Mouse (Mus musculus) forelimb bud, embryonic 11.5 days (tissue): Measurements from ENCODE around the gene Ppp1r1b.
A peak's percentile ranks its signal among the peaks of the same experiment; 100 is the strongest.

Experiments
- DNase-seq: peaks from one replicate; pipeline ENCODE4 v3.0.0-alpha.2; 2012; ENCODE audit warnings: low read depth, low spot score

Gene Ppp1r1b

GRCm38 (mm10) chr11:98328371-98329069 is 19.7 kb upstream of the Ppp1r1b start:
- no peak for DNase-seq

- DNase-seq = no peak
These were observed 18.9 kb upstream of the Ppp1r1b start, which contains the start of gene Neurod2 for GRCm38 (mm10) chr11:98329081-98329959. Gene Neurod2 (minus strand): TSS chr11:98329648.

- DNase-seq = no peak
These were observed 18.1 kb upstream of the Ppp1r1b start for GRCm38 (mm10) chr11:98329960-98330744.

- no peak for DNase-seq
These were observed 17.4 kb upstream of the Ppp1r1b start for GRCm38 (mm10) chr11:98330745-98331204.

- no peak for DNase-seq
These were observed 16.8 kb upstream of the Ppp1r1b start for GRCm38 (mm10) chr11:98331401-98331800.

- DNase-seq = no peak
These were observed 16.0 kb upstream of the Ppp1r1b start for GRCm38 (mm10) chr11:98332186-98332585.

GRCm38 (mm10) chr11:98332841-98333240 is 15.4 kb upstream of the Ppp1r1b start:
- DNase-seq = no peak

- DNase-seq = no peak
These were observed 14.9 kb upstream of the Ppp1r1b start for GRCm38 (mm10) chr11:98333263-98333696.

GRCm38 (mm10) chr11:98333981-98334741 is 14.0 kb upstream of the Ppp1r1b start:
- no peak for DNase-seq

- DNase-seq = no peak
These were observed 13.0 kb upstream of the Ppp1r1b start for GRCm38 (mm10) chr11:98335250-98335649.

- DNase-seq = no peak
These were observed 11.7 kb upstream of the Ppp1r1b start for GRCm38 (mm10) chr11:98336245-98337107.

GRCm38 (mm10) chr11:98338507-98338961 is 9.7 kb upstream of the Ppp1r1b start:
- no peak for DNase-seq

- DNase-seq = no peak
These were observed 9.1 kb upstream of the Ppp1r1b start for GRCm38 (mm10) chr11:98339071-98339501.

GRCm38 (mm10) chr11:98339679-98340287 is 8.4 kb upstream of the Ppp1r1b start:
- DNase-seq = no peak

- no peak for DNase-seq
These were observed 7.6 kb upstream of the Ppp1r1b start for GRCm38 (mm10) chr11:98340597-98340996.

GRCm38 (mm10) chr11:98341174-98341573 is 7.0 kb upstream of the Ppp1r1b start:
- no peak for DNase-seq

GRCm38 (mm10) chr11:98342000-98342945 is 5.9 kb upstream of the Ppp1r1b start:
- DNase-seq = peak; percentile 92

- DNase-seq = peak; percentile 73
These were observed 3.0 kb upstream of the Ppp1r1b start for GRCm38 (mm10) chr11:98345253-98345652.
